Mouse (Mus musculus): ENCODE measurements around the gene Huwe1.

- TF ChIP-seq CTCF (IDR thresholded peaks at IDR 0.05; ENCODE audit: control insufficient read depth, insufficient read depth, low read length), result no peak
- no peak for TF ChIP-seq POLR2A (IDR thresholded peaks at IDR 0.05; ENCODE audit: borderline replicate concordance, control insufficient read depth, low read depth, low read length)
Observed at GRCm38 (mm10) chrX:151828971-151829370, 28.4 kb downstream of the Huwe1 start.

All from bone marrow, adult 2 months (tissue).